Mouse (Mus musculus): ENCODE data around the gene Scrn2.

Scrn2 gene

DNA sequence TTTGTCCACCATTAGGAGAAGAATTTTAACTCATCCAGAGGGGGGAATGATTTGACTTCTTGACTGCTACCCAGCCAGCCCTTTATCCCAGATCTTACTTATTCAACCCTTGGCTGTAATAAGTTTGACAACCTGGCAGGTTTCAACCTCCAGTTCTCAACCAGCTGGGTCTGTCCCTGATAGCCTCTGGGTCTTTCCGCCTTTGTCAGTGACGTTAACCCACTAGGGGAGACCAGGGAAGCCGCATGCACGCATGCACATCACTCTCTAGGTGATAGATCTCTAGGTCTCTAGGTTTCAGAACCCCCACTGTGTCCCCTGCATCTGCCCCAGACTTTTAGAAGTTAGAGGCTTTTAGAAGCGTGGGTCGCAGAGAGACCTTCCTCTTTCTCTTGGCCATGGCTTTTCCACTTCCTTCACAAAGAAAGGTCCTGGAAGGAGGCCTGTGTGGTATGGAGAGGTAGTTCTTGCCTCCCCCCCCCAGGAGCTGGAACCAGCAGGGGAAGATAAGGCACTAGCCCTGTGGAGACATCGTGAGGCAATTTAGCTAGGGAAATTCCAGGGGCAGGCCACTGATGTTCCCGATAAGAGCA lies 20.4 kb upstream of the Scrn2 start:
- in situ Hi-C loops (cut with MboI; ENCODE audit: low pct_unique_long_range_greater_than_20kb in 1 of 2, low sequenced_read_pairs in 2 of 2, unreplicated experiment in 1 of 2): loop anchor here in 1 of 2 experiments (25.0 kb wide), 1 partner anchor 672 kb away; no protein-coding TSS in a partner anchor

DNA sequence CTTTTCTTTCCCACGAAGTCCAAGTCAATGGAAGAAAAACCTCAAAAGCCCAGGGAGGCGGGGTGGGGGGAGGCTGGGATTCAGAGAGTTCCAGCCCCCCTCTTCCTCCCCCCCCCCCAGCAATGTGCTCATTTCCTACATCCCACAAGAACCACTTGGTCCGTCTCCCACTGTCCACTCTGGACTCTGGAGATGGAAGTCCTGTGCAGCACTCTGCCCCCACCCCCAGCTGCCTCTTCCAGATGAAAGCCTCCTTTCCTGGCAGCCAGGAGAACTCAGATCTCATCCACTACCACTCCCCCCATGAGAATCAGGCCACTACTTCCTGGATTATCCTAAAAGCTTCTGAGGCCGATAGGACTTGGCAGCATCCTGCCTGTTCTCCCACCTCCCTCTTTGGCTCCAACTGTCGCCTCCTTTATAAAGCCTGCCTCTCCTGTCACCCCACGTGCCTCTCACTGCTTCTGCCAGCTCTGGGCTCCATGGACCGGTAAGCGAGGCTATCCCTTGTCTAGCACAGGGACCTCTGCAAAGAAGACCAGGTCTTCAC lies 16.5 kb upstream of the Scrn2 start, which contains the start of gene Sp6:
Sp6 (plus strand) TSS at position 274 of the 550 bp plus-strand sequence.
- in situ Hi-C loops (cut with MboI; ENCODE audit: low pct_unique_long_range_greater_than_20kb in 1 of 2, low sequenced_read_pairs in 2 of 2, unreplicated experiment in 1 of 2): loop anchor here in 1 of 2 experiments (25.0 kb wide), 1 partner anchor 676 kb away; no protein-coding TSS in a partner anchor

DNA sequence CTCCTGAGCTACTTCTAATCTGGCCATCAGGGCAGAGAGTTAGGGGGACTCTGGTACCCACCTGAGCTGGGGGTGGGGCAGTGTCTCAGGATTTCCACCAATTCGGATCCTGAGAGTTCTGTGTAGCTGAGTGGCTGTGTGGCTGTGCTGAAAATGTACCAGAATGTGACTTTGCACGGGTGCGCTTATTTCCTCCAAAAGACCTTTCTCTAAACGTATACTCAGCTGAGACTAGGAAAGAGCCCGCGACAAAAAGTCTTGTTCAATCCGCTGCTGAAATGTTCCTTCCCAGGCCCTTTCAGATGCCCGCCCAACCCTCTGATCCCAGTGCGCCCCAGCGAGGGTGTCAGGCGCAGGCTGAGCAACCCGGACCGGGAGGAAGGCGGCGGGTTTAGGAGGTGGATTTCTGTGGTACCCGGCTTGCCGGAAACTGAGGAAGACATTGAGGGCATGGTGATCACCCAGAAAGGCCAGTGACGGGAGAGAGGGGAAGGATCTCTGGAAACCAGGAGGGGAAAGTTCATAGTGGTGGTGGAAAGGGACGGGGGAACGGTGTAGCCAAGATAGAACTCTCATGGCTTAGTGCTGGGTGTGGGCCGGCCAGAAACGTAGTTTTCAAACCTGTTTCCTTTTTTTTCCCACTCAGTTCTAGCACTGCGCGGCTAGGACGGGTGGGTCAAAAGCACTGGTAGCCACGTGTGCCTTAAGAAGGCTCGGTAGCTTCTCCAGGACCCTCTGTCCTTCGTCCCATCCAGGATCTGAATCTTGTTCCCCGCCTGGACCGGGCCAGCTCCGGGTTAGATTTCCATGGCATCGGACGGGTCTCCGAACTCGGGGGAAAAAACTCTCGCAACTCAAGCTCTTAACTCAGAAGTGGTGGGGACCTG lies 11.8 kb upstream of the Scrn2 start:
- in situ Hi-C loops (cut with MboI; ENCODE audit: low pct_unique_long_range_greater_than_20kb in 1 of 2, low sequenced_read_pairs in 2 of 2, unreplicated experiment in 1 of 2): loop anchor here in 1 of 2 experiments (25.0 kb wide), 1 partner anchor 681 kb away; no protein-coding TSS in a partner anchor

DNA sequence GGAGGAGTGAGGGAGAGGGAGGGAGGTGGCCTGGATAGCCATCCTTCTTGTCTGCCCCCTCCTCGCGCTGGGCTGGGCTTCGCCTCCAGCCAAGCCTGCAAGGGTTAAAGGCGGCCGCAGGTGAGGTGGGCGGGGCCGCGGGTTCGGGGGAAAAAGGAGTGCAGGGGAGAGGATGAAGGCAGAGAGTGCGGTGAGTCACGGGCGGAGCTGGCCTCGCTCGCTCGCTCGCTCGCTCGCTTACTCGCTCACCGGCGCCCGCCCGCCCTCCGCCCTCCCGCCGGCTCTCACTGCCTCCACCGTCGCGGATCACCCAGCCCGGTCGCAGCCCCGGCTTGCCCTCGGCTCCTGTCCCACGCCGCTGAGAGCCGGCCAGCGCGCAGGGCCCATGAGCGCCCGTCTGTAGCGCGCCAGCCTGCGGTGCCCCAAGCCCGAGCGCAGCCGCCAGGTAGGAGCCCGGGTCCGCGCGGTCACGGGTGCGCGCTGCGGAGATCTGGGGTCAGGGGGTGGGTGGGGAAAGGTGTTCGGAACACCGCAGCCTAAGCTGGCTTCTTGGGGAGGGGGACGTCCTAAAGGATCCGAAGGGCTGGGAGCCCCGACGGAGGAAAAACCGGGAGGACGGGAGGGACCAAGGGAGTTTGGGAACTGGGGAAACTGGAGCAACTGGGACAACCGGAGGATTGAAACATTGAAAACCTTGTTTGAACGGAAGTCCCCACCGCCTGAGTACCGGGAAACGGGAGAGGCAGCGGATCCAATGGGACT lies 11.0 kb upstream of the Scrn2 start:
- in situ Hi-C loops (cut with MboI; ENCODE audit: low pct_unique_long_range_greater_than_20kb in 1 of 2, low sequenced_read_pairs in 2 of 2, unreplicated experiment in 1 of 2): loop anchor here in 1 of 2 experiments (25.0 kb wide), 1 partner anchor 681 kb away; no protein-coding TSS in a partner anchor

DNA sequence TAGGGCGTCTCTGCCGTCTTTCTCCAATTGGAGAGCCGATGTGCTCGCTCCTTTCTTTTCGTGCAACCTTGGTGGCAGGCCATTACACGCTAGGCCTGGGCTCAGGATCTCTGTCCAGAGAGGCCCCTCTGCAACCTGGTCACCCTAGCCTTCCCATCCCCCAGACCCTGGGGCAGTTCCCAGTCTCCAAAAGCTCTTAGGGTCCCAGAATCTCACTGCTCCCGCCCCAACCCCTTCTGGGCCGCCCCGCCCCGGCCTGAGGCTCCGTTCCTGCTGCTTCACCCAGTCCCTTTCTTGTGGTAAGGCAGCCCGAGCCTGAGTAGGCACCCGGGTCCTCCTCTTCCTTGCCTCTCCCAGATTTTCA lies 10.4 kb upstream of the Scrn2 start:
- in situ Hi-C loops (cut with MboI; ENCODE audit: low pct_unique_long_range_greater_than_20kb in 1 of 2, low sequenced_read_pairs in 2 of 2, unreplicated experiment in 1 of 2): loop anchor here in 1 of 2 experiments (25.0 kb wide), 1 partner anchor 682 kb away; no protein-coding TSS in a partner anchor

DNA sequence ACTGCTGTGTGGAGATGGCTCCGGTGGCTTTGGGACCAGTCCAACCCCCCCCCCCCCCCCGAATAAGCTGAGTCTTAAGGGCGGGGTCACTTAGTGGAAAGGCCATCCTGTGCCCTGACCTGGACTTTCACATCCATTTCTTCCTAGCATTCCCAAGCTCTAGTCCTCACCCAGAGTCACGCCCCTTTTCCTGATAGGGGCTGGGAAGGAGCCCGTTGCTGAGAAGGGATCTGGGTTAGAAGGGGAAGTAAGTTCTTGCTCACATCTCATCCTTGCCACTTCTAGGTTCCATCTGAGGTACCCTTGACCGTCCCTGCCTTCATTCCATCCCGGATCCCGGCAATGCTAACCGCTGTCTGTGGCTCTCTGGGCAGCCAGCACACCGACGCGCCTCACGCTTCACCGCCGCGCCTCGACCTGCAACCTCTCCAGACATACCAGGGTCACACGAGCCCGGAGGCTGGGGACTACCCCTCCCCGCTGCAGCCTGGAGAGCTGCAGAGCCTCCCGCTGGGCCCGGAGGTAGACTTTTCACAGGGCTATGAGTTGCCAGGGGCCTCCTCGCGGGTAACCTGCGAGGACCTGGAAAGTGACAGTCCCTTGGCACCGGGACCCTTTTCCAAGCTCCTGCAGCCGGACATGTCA lies 8.5 kb upstream of the Scrn2 start:
- in situ Hi-C loops (cut with MboI; ENCODE audit: low pct_unique_long_range_greater_than_20kb in 1 of 2, low sequenced_read_pairs in 2 of 2, unreplicated experiment in 1 of 2): loop anchor here (5.0 to 25.0 kb wide), 2 partner anchors 34 to 684 kb away; no protein-coding TSS in a partner anchor

DNA sequence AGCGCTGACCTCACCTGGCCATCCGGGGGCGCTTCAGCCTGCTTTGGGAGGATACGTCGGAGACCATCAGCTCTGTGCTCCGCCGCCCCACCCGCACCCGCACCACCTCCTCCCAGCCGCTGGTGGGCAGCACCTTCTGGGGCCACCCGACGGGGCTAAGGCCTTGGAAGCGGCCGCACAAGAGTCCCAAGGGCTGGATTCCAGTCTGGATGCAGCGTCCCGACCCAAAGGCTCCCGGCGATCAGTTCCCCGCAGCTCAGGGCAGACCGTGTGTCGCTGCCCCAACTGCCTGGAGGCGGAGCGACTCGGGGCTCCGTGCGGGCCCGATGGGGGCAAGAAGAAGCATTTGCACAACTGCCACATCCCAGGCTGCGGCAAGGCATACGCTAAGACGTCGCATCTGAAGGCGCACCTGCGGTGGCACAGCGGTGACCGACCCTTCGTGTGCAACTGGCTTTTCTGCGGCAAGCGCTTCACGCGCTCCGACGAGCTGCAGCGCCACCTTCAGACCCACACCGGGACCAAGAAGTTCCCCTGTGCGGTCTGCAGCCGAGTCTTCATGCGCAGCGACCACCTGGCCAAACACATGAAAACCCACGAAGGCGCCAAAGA lies 7.8 kb upstream of the Scrn2 start:
- in situ Hi-C loops (cut with MboI; ENCODE audit: low pct_unique_long_range_greater_than_20kb in 1 of 2, low sequenced_read_pairs in 2 of 2, unreplicated experiment in 1 of 2): loop anchor here (5.0 to 25.0 kb wide), 2 partner anchors 35 to 685 kb away; no protein-coding TSS in a partner anchor

DNA sequence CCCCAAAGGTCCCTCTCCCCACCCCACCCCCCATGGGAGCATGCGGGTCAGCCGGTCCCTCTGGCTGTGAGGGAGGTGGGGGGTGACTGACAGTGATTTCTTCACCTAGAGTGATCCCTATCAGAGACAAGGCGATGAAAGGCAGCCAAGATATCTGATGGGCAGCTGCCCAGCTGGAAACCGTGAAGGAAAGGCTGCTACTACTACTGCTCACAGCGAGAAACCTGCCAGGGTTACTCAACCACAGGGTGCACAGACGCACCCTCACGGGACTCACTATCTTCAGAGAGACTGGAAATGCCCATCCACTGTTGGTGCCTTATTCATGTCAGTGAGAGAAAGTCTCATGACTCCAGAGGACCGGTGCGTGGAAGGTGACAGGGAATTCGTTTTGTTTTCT lies 4.8 kb upstream of the Scrn2 start:
- in situ Hi-C loops (cut with MboI; ENCODE audit: low pct_unique_long_range_greater_than_20kb in 1 of 2, low sequenced_read_pairs in 2 of 2, unreplicated experiment in 1 of 2): loop anchor here (5.0 to 25.0 kb wide), 2 partner anchors 38 to 688 kb away; no protein-coding TSS in a partner anchor

DNA sequence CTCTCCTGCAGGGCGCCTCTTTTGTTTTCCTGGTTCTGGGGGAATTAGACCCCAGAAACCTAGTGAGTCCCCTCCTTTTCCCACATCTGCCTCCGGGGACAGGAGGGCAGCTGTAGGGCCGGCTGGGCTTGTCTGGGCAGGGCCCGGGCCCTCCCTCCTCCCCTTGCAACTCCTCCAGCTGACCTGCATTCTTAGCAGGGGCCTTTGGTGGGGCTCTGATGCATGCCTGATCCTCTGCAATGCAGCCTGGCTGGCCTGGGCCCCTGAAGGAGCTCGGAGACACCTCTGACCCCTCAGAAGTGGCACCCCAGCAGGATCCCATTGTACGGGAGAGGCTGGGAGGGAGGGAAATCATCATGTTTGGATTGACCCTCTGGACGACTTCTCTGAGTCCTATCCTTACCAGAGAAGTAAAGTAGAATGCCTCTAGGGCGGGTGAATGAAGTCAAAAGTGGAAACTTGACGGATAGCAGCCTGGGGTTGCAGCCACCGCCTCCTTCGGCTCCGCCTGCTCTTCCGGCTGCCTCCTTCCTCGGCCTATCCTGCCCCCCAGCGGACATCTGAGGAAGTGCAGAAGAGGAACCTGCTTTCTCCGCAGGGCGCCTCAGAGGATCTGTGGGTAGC lies 3.9 kb upstream of the Scrn2 start:
- in situ Hi-C loops (cut with MboI; ENCODE audit: low pct_unique_long_range_greater_than_20kb in 1 of 2, low sequenced_read_pairs in 2 of 2, unreplicated experiment in 1 of 2): no loop called here

DNA sequence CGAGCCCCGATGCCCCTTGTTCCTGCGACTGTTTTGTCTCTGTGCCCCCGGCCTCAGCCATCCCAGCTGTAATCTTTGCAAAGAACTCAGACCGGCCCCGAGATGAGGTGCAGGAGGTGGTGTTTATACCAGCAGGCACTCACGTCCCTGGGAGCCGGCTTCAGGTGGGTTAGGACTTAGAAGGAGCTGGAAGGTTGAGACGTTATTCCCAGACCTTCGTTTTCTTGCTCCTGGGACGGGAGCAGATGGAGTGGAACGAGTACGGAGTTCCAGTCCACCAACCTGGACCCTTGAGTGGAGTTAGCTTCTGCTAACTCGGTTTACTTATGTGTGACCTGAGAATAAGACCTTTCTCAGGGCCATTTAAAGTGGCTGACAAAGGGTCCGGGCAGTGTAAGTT lies 688 bp downstream of the Scrn2 start:
- in situ Hi-C loops (cut with MboI; ENCODE audit: low pct_unique_long_range_greater_than_20kb in 1 of 2, low sequenced_read_pairs in 2 of 2, unreplicated experiment in 1 of 2): no loop called here

DNA sequence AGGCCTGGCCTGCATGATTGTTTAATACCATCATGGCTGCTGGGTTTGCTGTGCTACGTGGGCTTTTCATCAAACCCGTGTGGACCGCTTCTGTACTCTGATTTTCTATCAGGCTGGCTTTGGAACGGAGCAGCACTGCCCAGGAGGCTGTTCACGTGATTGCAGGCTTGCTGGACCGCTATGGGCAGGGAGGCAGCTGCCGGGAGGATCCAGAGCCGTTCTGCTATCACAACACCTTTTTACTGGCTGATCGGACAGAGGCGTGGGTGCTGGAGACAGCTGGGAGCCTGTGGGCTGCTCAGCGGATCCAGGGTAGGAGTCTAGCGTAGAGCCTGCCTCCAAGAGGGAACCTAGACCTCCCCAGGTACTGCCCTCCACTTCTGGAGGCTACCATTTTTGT lies 2.2 kb downstream of the Scrn2 start:
- in situ Hi-C loops (cut with MboI; ENCODE audit: low pct_unique_long_range_greater_than_20kb in 1 of 2, low sequenced_read_pairs in 2 of 2, unreplicated experiment in 1 of 2): no loop called here

DNA sequence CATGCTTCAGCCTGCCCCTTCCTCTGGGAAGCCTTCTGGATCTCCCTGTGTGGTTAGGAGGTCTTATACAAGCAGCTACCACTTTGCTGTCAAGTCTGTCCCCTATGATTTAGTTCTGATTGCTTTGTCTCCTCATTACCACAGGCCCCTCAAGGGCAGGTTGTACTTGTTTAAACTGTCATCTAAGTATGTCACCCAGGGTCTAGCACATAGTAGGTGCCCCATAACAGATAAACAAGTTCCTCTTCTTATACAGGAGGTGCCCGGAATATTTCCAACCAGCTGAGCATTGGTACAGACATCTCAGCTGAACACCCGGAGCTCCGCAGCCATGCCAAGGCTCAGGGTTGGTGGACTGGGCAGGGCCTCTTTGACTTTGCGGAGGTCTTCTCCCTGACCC lies 2.8 kb downstream of the Scrn2 start:
- in situ Hi-C loops (cut with MboI; ENCODE audit: low pct_unique_long_range_greater_than_20kb in 1 of 2, low sequenced_read_pairs in 2 of 2, unreplicated experiment in 1 of 2): no loop called here

DNA sequence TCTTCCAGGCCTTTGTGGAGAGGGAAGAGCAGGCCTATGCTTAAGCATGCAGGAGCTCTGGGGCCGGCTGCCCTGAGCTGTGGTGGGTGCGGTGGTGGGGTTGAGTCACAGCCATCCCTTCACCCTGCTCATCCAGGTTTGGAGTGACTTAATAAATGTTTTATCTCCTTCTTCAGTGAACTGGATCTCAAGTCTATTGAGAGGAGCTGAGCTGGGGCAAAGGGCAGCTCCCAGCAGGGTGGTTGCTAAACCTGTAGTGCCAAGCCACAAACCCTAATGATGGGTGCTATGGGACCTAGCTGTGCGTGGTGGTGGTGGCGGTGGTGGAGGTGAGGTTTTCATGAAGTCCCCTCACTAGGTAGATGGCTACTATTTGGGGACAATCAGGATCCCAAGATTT lies 4.0 kb downstream of the Scrn2 start:
- in situ Hi-C loops (cut with MboI; ENCODE audit: low pct_unique_long_range_greater_than_20kb in 1 of 2, low sequenced_read_pairs in 2 of 2, unreplicated experiment in 1 of 2): no loop called here

DNA sequence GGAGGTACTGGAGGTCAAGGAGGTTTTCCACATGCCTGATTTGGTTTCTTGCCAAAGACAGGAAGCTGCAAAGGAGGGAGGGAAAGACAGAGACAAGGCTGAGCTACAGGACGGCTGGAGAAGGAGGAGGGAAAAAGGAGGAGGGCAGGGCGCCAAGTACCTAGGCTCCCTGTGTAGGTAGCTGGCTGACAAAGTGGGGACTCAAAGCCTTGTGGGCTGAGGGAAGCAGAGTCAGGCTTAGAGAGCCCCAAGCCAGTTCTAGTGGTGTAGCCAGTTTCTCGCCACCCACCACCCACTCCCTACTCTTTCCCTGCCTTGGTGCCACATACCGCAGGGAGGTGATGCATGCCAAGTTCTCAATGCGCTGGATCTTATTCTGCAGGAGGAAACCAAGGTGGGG lies 6.4 kb downstream of the Scrn2 start:
- in situ Hi-C loops (cut with MboI; ENCODE audit: low pct_unique_long_range_greater_than_20kb in 1 of 2, low sequenced_read_pairs in 2 of 2, unreplicated experiment in 1 of 2): no loop called here

DNA sequence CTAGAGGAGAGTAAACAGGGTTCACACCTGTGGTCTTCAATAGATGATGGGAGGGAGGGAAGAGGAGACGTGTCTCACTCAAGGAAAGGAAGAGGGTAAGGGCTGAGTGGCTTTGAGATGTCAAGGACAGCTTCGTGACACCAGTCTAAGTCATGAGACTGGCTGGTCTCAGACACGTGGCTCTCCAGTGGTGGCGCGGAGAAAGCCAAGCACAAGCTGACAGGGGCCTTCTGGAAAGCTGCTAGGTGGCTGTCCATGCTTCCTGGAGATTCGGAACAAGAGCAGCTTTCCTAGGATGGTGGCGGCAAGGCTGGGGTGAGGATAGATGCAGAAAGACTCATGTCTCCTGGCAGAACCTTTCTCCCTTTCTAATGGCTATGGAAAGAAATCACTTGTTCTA lies 9.1 kb downstream of the Scrn2 start:
- in situ Hi-C loops (cut with MboI; ENCODE audit: low pct_unique_long_range_greater_than_20kb in 1 of 2, low sequenced_read_pairs in 2 of 2, unreplicated experiment in 1 of 2): no loop called here

DNA sequence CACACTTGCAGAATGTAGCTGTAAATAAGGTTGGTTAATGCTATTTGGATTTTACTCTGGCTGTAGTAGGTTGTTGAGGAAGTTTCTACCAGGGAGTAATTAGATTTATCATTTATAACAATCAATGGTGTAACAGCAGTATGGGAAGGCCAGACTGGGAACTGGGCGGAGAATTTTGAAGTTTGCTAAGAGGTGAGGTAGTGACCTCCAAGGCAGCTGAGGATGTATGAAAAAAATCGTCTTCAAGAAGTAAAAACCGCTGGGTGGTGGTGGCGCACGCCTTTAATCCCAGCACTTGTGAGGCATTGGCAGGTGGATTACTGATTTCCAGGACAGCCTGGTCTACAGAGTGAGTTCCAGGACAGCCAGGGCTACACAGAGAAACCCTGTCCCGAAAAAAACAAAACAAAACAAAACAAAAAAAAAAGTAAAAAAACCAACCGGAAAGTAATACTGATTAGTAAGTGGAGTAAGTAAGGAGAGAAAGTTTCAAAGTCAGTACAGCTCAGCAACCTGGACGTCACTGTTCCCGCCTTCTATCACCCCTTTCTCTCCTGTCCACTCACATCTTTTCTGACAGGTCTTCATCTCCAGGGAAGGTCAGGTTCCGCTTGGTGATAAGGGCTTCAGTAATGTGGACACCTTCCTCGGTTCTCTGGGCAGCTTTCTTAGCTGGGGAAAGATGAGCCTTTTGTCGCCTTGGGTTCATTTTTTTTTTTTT lies 10.7 kb downstream of the Scrn2 start:
- in situ Hi-C loops (cut with MboI; ENCODE audit: low pct_unique_long_range_greater_than_20kb in 1 of 2, low sequenced_read_pairs in 2 of 2, unreplicated experiment in 1 of 2): no loop called here

All from mouse embryonic stem cell (cell line).